Mouse (Mus musculus) left cerebral cortex, postnatal 25 days (tissue): Measurements from ENCODE around the gene Atp2a2. TPM values are rescaled to one million over a fixed set of nuclear protein-coding genes. Genes with fewer than 3 reads are reported as not detected.
"Not testable (repeated sequence)": the region's sequence is repeated elsewhere in the genome, so short reads cannot be mapped to it uniquely, and the experiment has no call there.

Experiments
- DNase-seq, 2 experiments: peaks; one replicate each; pipeline ENCODE4 v3.0.0; 2022; ENCODE audit warnings: low spot score in 2 of 2, mixed read lengths in 1 of 2
- intact Hi-C: fragments of 180-260 bp; cut with DNase I; formaldehyde crosslinking; loops from one replicate; pipeline ENCODE4 v1.15.1; 2025
- total RNA-seq, 2 experiments: library from RNA; stranded (reverse); gene quantifications; 2 replicates each; pipeline ENCODE4 v1.2.3; 2021

Atp2a2 gene
- total RNA-seq, 2 experiments from 2014 or later, result 748 to 749 TPM

GRCm38 (mm10) chr5:122501101-122502076 lies 636 bp downstream of the Atp2a2 start:
- intact Hi-C loops, result loop anchor here (1.0 to 5.0 kb wide), 7 partner anchors 46 to 276 kb away; partner anchors contain the start of genes Camkk2 and Ift81
- peak in 1 of 2 experiments; percentile 51 for DNase-seq

- intact Hi-C loops, result loop anchor here (5.0 kb wide), 3 partner anchors 67 to 277 kb away; partner anchors contain the start of gene Camkk2
- no peak for DNase-seq
Measured at GRCm38 (mm10) chr5:122500563-122500962, 1.5 kb downstream of the Atp2a2 start.

- intact Hi-C loops, result loop anchor here (5.0 kb wide), 3 partner anchors 67 to 277 kb away; partner anchors contain the start of gene Camkk2
- no peak for DNase-seq
Measured at GRCm38 (mm10) chr5:122500141-122500540, 1.9 kb downstream of the Atp2a2 start.

- no peak for DNase-seq
- intact Hi-C loops, result no loop called here
Measured at GRCm38 (mm10) chr5:122498046-122498445, 4.0 kb downstream of the Atp2a2 start.

GRCm38 (mm10) chr5:122496990-122497389 lies 5.0 kb downstream of the Atp2a2 start:
- intact Hi-C loops, result no loop called here
- no peak for DNase-seq

GRCm38 (mm10) chr5:122494449-122494848 lies 7.6 kb downstream of the Atp2a2 start:
- intact Hi-C loops, result no loop called here
- DNase-seq, result no peak

- no peak for DNase-seq
- intact Hi-C loops, result no loop called here
Measured at GRCm38 (mm10) chr5:122493035-122493434, 9.0 kb downstream of the Atp2a2 start.

GRCm38 (mm10) chr5:122491385-122491784 lies 10.6 kb downstream of the Atp2a2 start:
- intact Hi-C loops, result no loop called here

GRCm38 (mm10) chr5:122490148-122490547 lies 11.9 kb downstream of the Atp2a2 start:
- intact Hi-C loops, result no loop called here
- no peak for DNase-seq

More at GRCm38 (mm10) chr5:122491385-122491784, 10.6 kb downstream of the Atp2a2 start:
- DNase-seq, result no peak

- intact Hi-C loops, result no loop called here
- no peak for DNase-seq
Measured at GRCm38 (mm10) chr5:122487825-122488224, 14.2 kb downstream of the Atp2a2 start.

- DNase-seq, intact Hi-C loops: not testable (repeated sequence)
Measured at GRCm38 (mm10) chr5:122486243-122486642, 15.8 kb downstream of the Atp2a2 start.

- intact Hi-C loops, result loop anchor here (5.0 kb wide), 1 partner anchor 144 kb away; no protein-coding TSS in a partner anchor
- DNase-seq, result no peak
Measured at GRCm38 (mm10) chr5:122482733-122483391, 19.2 kb downstream of the Atp2a2 start.

GRCm38 (mm10) chr5:122481844-122482243 lies 20.2 kb downstream of the Atp2a2 start:
- intact Hi-C loops, result loop anchor here (5.0 kb wide), 1 partner anchor 145 kb away; no protein-coding TSS in a partner anchor
- no peak for DNase-seq

- intact Hi-C loops, result no loop called here
- DNase-seq, result no peak
Measured at GRCm38 (mm10) chr5:122479131-122479530, 22.9 kb downstream of the Atp2a2 start.

- DNase-seq, result no peak
- intact Hi-C loops, result no loop called here
Measured at GRCm38 (mm10) chr5:122477492-122477891, 24.5 kb downstream of the Atp2a2 start.

- intact Hi-C loops, result no loop called here
- no peak for DNase-seq
Measured at GRCm38 (mm10) chr5:122476078-122476477, 25.9 kb downstream of the Atp2a2 start.

GRCm38 (mm10) chr5:122474643-122475363 lies 27.2 kb downstream of the Atp2a2 start:
- intact Hi-C loops, result no loop called here
- DNase-seq, result no peak

GRCm38 (mm10) chr5:122471658-122472057 lies 30.4 kb downstream of the Atp2a2 start:
- DNase-seq, result no peak
- intact Hi-C loops, result no loop called here

GRCm38 (mm10) chr5:122461431-122461830 lies 40.6 kb downstream of the Atp2a2 start:
- DNase-seq, result no peak

More at GRCm38 (mm10) chr5:122461431-122461830, 40.6 kb downstream of the Atp2a2 start:
- intact Hi-C loops, result no loop called here
